Mouse (Mus musculus) testis, adult 2 months (tissue): ENCODE measurements around the gene Arhgap19.

ENCODE experiments used
- CTCF ChIP-seq: fragments of 200-500 bp; IDR thresholded peaks from 2 replicates; pipeline ENCODE4 v1.5.1; 2012; ENCODE audit warnings: low read depth, mild to moderate bottlenecking, inconsistent platforms, low read length, moderate library complexity; ENCODE audit not compliant: control insufficient read depth, insufficient read depth, insufficient replicate concordance
- POLR2A ChIP-seq: fragments of 200-500 bp; IDR thresholded peaks from 2 replicates; pipeline ENCODE4 v1.6.1; 2012; ENCODE audit warnings: low read depth, mild to moderate bottlenecking, inconsistent platforms, low read length, moderate library complexity; ENCODE audit not compliant: control insufficient read depth

DNA sequence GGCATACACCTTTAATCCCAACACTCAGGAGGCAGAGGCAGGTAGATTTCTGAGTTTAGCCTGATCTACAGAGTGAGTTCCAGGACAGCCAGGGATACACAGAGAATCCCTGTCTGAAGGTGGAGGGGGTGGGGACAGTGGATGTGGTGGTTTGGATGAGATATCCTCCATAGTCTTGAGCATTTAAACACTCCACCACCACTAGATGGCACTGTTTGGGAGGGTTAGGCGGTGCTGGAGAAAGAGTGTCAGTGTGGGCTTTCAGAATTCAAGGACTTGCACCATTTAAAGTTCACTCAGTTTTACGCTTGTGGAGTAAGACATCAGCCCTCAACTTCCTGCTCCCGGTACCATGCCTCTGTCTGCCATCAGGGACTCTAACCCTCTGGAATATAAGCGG, 4.0 kb upstream of the Arhgap19 start:
- TF ChIP-seq CTCF (no peak), POLR2A (no peak)
